Comparison of ENCODE assay signal across 28 mouse cellular contexts in the genomic region with DNA sequence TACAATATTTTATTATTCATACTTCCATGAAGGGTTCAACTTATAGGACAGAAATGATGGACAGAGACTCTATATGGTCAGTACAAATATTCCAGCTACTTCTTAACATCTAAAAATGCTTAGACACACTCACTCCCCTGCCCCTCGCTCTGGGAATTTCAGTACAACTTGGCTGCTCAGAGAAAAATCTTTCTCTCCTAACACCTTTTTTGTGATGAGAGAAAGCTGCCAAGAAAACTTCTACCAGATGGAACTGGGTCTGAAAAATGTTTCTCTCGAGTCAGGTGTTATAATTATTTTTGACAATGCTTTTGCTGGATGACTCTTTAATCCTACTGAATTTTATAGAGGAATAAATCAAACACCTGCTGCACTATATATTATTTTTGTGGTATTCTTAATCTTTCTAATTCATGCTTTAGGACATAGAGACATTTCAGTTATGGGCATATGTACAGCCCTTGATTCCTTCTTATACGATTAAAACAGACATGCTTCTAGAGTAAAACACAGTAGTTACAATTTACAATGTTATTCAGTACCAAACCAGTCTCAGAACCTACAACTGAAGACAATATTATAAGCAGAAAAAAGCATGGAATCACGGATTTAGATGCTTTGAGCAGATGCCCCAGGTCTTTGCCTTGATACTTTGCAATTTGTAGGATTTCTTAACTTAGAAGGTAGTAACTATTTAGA.
DNase-seq lines count a peak whose midpoint lies in the region; ATAC-seq and TF ChIP-seq lines count a peak whose summit lies in the region.
"Had no signal": no experiment of that assay in that cellular context is flagged by ENCODE, and none has a peak within 500 bp of the region (broad histone marks: within the 10 kb centered on the region; RNA-seq: fewer than 3 reads in every experiment).

No protein-coding gene starts in this region.

- H3K4me3 ChIP-seq in forebrain, embryonic 16.5 days (replicated peaks; ENCODE audit: low read length): no peak overlapping the region
- no peak overlapping the region for H3K4me3 ChIP-seq in forebrain, embryonic 13.5 days
- no peak overlapping the region for H3K4me3 ChIP-seq in left cerebral cortex, adult 2 months
- no peak overlapping the region for H3K4me3 ChIP-seq in intestine, embryonic 15.5 days (replicated peaks)
- no peak overlapping the region for H3K4me3 ChIP-seq in layer of hippocampus, adult 2 months
- H3K4me3 ChIP-seq: erythroblast, embryonic 14.5 days; heart, embryonic 10.5 days; heart, embryonic 15.5 days; liver, embryonic 12.5 days; megakaryocyte, embryonic 14.5 days; midbrain, embryonic 13.5 days; neural tube, embryonic 13.5 days had no signal

- ATAC-seq in forebrain, embryonic 16.5 days: peak; percentile 64
- ATAC-seq in forebrain, embryonic 13.5 days: no peak
- no peak for ATAC-seq in intestine, embryonic 15.5 days
- ATAC-seq: hindbrain, embryonic 16.5 days; liver, embryonic 12.5 days; liver, postnatal 0 days; midbrain, embryonic 13.5 days; Patski had no signal

- H3K4me1 ChIP-seq in forebrain, embryonic 16.5 days (replicated peaks; ENCODE audit: control insufficient read depth, insufficient read depth, low read length): 0 out of 2 replicates have a peak, but pooled peaks cover 2% of the 10 kb centered on the region
- H3K4me1 ChIP-seq in forebrain, embryonic 13.5 days: no peaks in the 10 kb centered on the region
- H3K4me1 ChIP-seq in intestine, embryonic 15.5 days (replicated peaks): no peaks in the 10 kb centered on the region
- H3K4me1 ChIP-seq: heart, embryonic 10.5 days; heart, embryonic 15.5 days; liver, embryonic 12.5 days; megakaryocyte, embryonic 14.5 days; midbrain, embryonic 13.5 days; neural tube, embryonic 13.5 days had no signal

- 52% methylated on average over 4 of the region's 4 CpGs for WGBS in forebrain, embryonic 16.5 days
- WGBS in forebrain, embryonic 13.5 days: 76% methylated on average over 4 of the region's 4 CpGs
- WGBS in intestine, embryonic 15.5 days: 71% methylated on average over 4 of the region's 4 CpGs

- no peak overlapping the region for H3K4me2 ChIP-seq in forebrain, embryonic 16.5 days (ENCODE audit: low read length)
- no peak overlapping the region for H3K4me2 ChIP-seq in forebrain, embryonic 13.5 days
- H3K4me2 ChIP-seq in intestine, embryonic 15.5 days (replicated peaks): no peak overlapping the region
- H3K4me2 ChIP-seq: heart, embryonic 15.5 days; liver, embryonic 12.5 days; midbrain, embryonic 13.5 days; neural tube, embryonic 13.5 days had no signal

- no peaks in the 10 kb centered on the region for H3K9me3 ChIP-seq in forebrain, embryonic 16.5 days (ENCODE audit: control insufficient read depth, low read length)
- no peaks in the 10 kb centered on the region for H3K9me3 ChIP-seq in forebrain, embryonic 13.5 days (replicated peaks)
- H3K9me3 ChIP-seq in intestine, embryonic 15.5 days: no peaks in the 10 kb centered on the region
- H3K9me3 ChIP-seq: heart, embryonic 10.5 days; heart, embryonic 15.5 days; liver, embryonic 12.5 days; megakaryocyte, embryonic 14.5 days; midbrain, embryonic 13.5 days; neural tube, embryonic 13.5 days had no signal

- H3K9ac ChIP-seq in forebrain, embryonic 16.5 days (replicated peaks; ENCODE audit: low read depth, low read length): no peak overlapping the region
- H3K9ac ChIP-seq in forebrain, embryonic 13.5 days: no peak overlapping the region
- H3K9ac ChIP-seq in intestine, embryonic 15.5 days: no peak overlapping the region
- H3K9ac ChIP-seq: heart, embryonic 15.5 days; liver, embryonic 12.5 days; liver, postnatal 0 days; midbrain, embryonic 13.5 days; neural tube, embryonic 13.5 days had no signal

- TF ChIP-seq CTCF in left cerebral cortex, adult 2 months (IDR thresholded peaks at IDR 0.05): no peak
- TF ChIP-seq CTCF in layer of hippocampus, adult 2 months (conservative IDR thresholded peaks at IDR 0.05): no peak

- H3K36me3 ChIP-seq in forebrain, embryonic 16.5 days (ENCODE audit: control insufficient read depth, insufficient read depth): no peaks in the 10 kb centered on the region
- no peaks in the 10 kb centered on the region for H3K36me3 ChIP-seq in forebrain, embryonic 13.5 days (ENCODE audit: poor library complexity, severe bottlenecking)
- H3K36me3 ChIP-seq in intestine, embryonic 15.5 days: no peaks in the 10 kb centered on the region
- H3K36me3 ChIP-seq: heart, embryonic 10.5 days; heart, embryonic 15.5 days; liver, embryonic 12.5 days; midbrain, embryonic 13.5 days; neural tube, embryonic 13.5 days had no signal

- intact Hi-C loops in left cerebral cortex, adult 2 months (cut with DNase I): loop anchor here (10.0 kb wide), 1 partner anchor 230 kb away; no protein-coding TSS in a partner anchor

- peak; percentile 3 to 8 for DNase-seq in left cerebral cortex, adult 18-20 months (ENCODE audit: low spot score in 2 of 2)
- DNase-seq in left cerebral cortex, adult 2 months (ENCODE audit: extremely low spot score in 1 of 2, low spot score in 2 of 2): no peak
- peak; percentile 61 for DNase-seq in brain, embryonic 18.5 days (ENCODE audit: low read depth, low spot score)
- DNase-seq in layer of hippocampus, adult 2 months (ENCODE audit: low spot score in 2 of 2): no peak
- DNase-seq: adrenal gland, postnatal 10 days; cerebellum, adult 2 months; cerebellum, postnatal 14 days; gastrocnemius, postnatal 14 days; heart, adult 11 months; kidney, adult 2 months; kidney, postnatal 36 days; liver, postnatal 0 days; lung, postnatal 36 days; thymus, adult 2 months; thymus, postnatal 36 days had no signal

- no peak overlapping the region for H3K27ac ChIP-seq in forebrain, embryonic 16.5 days (ENCODE audit: low read length)
- no peak overlapping the region for H3K27ac ChIP-seq in forebrain, embryonic 13.5 days
- no peak overlapping the region; the same call in 1 of the 2 replicates for H3K27ac ChIP-seq in left cerebral cortex, adult 2 months
- H3K27ac ChIP-seq in intestine, embryonic 15.5 days: no peak overlapping the region
- no peak overlapping the region for H3K27ac ChIP-seq in layer of hippocampus, adult 2 months
- H3K27ac ChIP-seq: heart, embryonic 10.5 days; heart, embryonic 15.5 days; liver, embryonic 12.5 days; midbrain, embryonic 13.5 days; neural tube, embryonic 13.5 days; stomach, postnatal 0 days had no signal

- no peaks in the 10 kb centered on the region for H3K27me3 ChIP-seq in forebrain, embryonic 16.5 days (replicated peaks; ENCODE audit: control insufficient read depth, insufficient read depth, low read length)
- no peaks in the 10 kb centered on the region for H3K27me3 ChIP-seq in forebrain, embryonic 13.5 days
- H3K27me3 ChIP-seq in intestine, embryonic 15.5 days (replicated peaks): no peaks in the 10 kb centered on the region
- H3K27me3 ChIP-seq: heart, embryonic 15.5 days; liver, embryonic 12.5 days; midbrain, embryonic 13.5 days; neural tube, embryonic 13.5 days; Patski had no signal

Comparison
In these comparisons a context has a peak if more than half of its experiments do, and no peak if none do; other contexts are left out.
1. DNase-seq: peak in left cerebral cortex, adult 18-20 months (2 of 2) and brain, embryonic 18.5 days (single experiment); none in left cerebral cortex, adult 2 months (0 of 2) and layer of hippocampus, adult 2 months (0 of 2).